Mouse (Mus musculus): ENCODE measurements around the gene Zfp777. TPM values are rescaled to one million over a fixed set of nuclear protein-coding genes. Genes with fewer than 3 reads are reported as not detected.

Zfp777 gene
- total RNA-seq, 2 experiments from 2014 or later = 30.4 to 40.0 TPM

Small RNAs within 50 kb of the gene (microRNA-seq; reads per million reads assigned to microRNA genes)
- gene Gm24563 = 0 reads per million in 2 experiments

Other genes starting within 250 kb of the Zfp777 start
- gene Pdia4, start 235.5 kb downstream of the Zfp777 start, total RNA-seq (2021) = 10 to 100 TPM; 67.1 to 71.1 TPM
- 1 to 10 TPM; 4.9 to 5.0 TPM for gene Zfp786, start 218.0 kb downstream of the Zfp777 start, total RNA-seq (2021)
- gene Zfp398, start 213.2 kb downstream of the Zfp777 start, total RNA-seq (2021) = 10 to 100 TPM; 19.3 to 19.6 TPM
- 10 to 100 TPM; 15.5 to 16.4 TPM for gene Zfp282, start 171.7 kb downstream of the Zfp777 start, total RNA-seq (2021)
- 10 to 100 TPM; 15.0 to 17.4 TPM for gene Zfp212, start 128.4 kb downstream of the Zfp777 start, total RNA-seq (2021)
- gene Zfp956, start 95.5 kb downstream of the Zfp777 start, total RNA-seq (2021) = 10 to 100 TPM; 19.4 to 19.7 TPM
- 10 to 100 TPM; 29.4 to 31.2 TPM for gene Zfp746, start 37.7 kb upstream of the Zfp777 start, total RNA-seq (2021)

Data from left cerebral cortex, postnatal 25 days (tissue).